Mouse (Mus musculus) small intestine, adult 2 months (tissue): ENCODE measurements around the gene Gast. TPM values are rescaled to one million over a fixed set of nuclear protein-coding genes. Genes with fewer than 3 reads are reported as not detected.
"Not testable (repeated sequence)": the region's sequence is repeated elsewhere in the genome, so short reads cannot be mapped to it uniquely, and the experiment has no call there.

Experiments
- H3K27ac ChIP-seq: fragments of 200-500 bp; 2 replicates; pipeline ENCODE4 v1.5.1; 2012; ENCODE audit warnings: low read depth, low read length, control low read depth, inconsistent platforms; ENCODE audit not compliant: insufficient read depth
- H3K27me3 ChIP-seq: fragments of 200-500 bp; 2 replicates; pipeline ENCODE4 v1.6.1; 2012; ENCODE audit warnings: mild to moderate bottlenecking, moderate library complexity, low read length, inconsistent platforms; ENCODE audit not compliant: control insufficient read depth, insufficient read depth
- H3K36me3 ChIP-seq: fragments of 200-500 bp; 2 replicates; pipeline ENCODE4 v1.6.1; 2012; ENCODE audit warnings: mild to moderate bottlenecking, low read length, control low read depth, inconsistent platforms; ENCODE audit not compliant: control insufficient read depth, insufficient read depth
- H3K4me1 ChIP-seq: fragments of 200-500 bp; 2 replicates; pipeline ENCODE4 v1.6.1; 2012; ENCODE audit warnings: low read length, inconsistent platforms, mixed read lengths; ENCODE audit not compliant: control insufficient read depth, insufficient read depth, insufficient read length
- H3K4me3 ChIP-seq: fragments of 200-500 bp; 2 replicates; pipeline ENCODE4 v1.5.1; 2012; ENCODE audit warnings: low read depth, mild to moderate bottlenecking, control low read depth, inconsistent platforms, low read length, moderate library complexity
- CTCF ChIP-seq: fragments of 200-500 bp; IDR thresholded peaks from 2 replicates; pipeline ENCODE4 v1.5.1; 2012; ENCODE audit warnings: low read depth, mild to moderate bottlenecking, control low read depth, inconsistent platforms, low read length, moderate library complexity, mixed read lengths; ENCODE audit not compliant: insufficient replicate concordance, insufficient read length; ENCODE audit errors: extremely low read depth
- POLR2A ChIP-seq: fragments of 200-500 bp; IDR thresholded peaks from 2 replicates; pipeline ENCODE4 v1.6.1; 2012; ENCODE audit warnings: low read depth, mild to moderate bottlenecking, control low read depth, inconsistent platforms, low read length, moderate library complexity
- WGBS: fragments of 180-500 bp; shearing (Covaris S2); methylation state at CpG from one replicate; pipeline ENCODE4 v1.1.7; 2018; 5-methylcytosine and 5-hydroxymethylcytosine counted together
- polyA plus RNA-seq: library from polyadenylated mRNA; depleted of rRNA; stranded (reverse); fragments of >200 nt; gene quantifications from 2 replicates; pipeline ENCODE4 v1.2.3, GENCODE M21; 2012

Gast gene
- polyA plus RNA-seq, 1 experiment = 0.38 TPM

DNA sequence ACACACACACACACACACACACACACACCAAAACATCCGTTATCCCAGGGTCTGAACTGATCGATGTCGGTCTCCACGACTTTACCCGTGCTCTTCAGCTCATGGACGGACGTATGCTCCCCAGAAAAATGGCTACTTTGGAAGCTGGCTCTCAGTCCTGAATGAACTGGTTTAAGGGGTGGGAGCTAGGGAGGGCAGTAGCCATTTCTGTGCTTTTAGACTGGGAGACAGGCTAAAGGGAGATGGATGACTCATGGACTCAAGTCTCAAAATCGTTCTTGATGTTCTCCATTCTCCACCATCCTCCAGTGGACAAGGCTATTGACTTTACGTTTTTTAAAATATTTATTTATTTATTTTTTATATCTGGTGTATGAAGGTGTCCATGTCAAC is 22.6 kb downstream of the Gast start:
- 18% methylated on average over 9 of the region's 9 CpGs for WGBS
- Histone ChIP-seq H3K4me1 (peaks cover 3% of the 10 kb centered on the region), H3K4me3 (no peak overlapping the region; the same call in 1 of the 2 replicates), H3K36me3 (no peaks in the 10 kb centered on the region), H3K27ac (no peak overlapping the region), H3K27me3 (peaks cover 30% of the 10 kb centered on the region)
- TF ChIP-seq POLR2A = no peak
- no peak for TF ChIP-seq CTCF

DNA sequence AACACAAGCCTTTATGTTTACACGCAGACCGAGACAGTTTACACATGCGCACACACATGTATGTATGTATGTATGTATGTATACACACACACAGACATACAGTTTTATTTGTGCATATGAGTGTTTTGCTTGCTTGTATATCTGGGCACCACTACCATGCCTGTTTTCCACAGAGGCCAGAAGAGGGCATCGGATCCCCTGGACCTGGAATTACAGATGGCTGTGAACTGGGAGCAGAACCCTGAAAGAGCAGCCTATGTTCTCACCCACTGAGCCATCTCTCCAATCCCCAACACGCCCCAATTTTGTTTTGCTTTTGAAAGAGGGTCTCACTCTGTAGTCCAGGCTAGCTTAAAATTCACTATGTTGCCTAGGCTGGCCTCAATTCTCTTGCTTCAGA is 23.2 kb downstream of the Gast start:
- 51% methylated on average over 5 of the region's 5 CpGs for WGBS
- Histone ChIP-seq H3K27ac (no peak overlapping the region), H3K27me3 (peaks cover 30% of the 10 kb centered on the region), H3K4me1 (peaks cover 3% of the 10 kb centered on the region), H3K36me3 (no peaks in the 10 kb centered on the region), H3K4me3 (no peak overlapping the region)
- TF ChIP-seq POLR2A = no peak
- TF ChIP-seq CTCF = no peak

DNA sequence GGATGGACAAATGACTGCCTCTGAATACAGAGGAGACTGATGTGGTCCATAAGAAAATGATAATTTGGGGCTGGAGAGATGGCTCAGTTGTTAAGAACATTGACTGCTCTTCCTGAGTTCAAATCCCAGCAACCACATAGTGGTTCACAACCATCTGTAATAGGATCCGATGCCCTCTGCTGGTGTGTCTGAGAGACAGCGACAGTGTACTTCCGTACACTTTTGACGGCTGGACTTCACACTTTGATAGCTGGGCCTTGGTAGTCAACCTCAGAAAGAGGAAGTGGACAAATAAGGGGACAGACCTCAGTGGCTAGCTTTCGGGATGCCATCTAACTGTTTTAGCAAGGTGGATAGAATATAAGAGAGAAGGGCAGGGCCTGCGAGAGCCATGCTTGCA is 26.0 kb downstream of the Gast start:
- Histone ChIP-seq H3K27ac (no peak overlapping the region), H3K4me3 (no peak overlapping the region), H3K4me1 (peaks cover 3% of the 10 kb centered on the region), H3K36me3 (no peaks in the 10 kb centered on the region), H3K27me3 (peaks cover 27% of the 10 kb centered on the region)
- TF ChIP-seq POLR2A (no peak), CTCF (no peak)
- 61% methylated on average over 6 of the region's 6 CpGs for WGBS

DNA sequence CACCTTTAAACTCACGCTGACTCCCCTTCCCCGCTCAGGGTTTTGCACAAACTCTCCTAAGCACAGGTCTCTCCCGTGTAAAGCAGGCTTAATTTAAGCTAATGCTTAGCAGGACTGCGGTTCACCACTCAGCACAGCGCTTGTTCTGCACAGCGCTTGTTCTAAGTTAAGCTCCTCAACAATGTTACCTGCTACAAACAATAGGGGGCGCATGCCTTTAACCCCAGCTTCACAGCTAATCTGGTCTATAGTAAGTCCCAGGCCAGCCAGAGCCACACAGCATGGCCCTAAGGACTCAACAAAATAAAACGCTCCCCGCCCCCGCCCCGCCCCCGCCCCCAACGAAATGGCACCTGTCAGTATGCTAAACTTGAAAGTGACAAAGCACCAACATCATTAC is 26.9 kb downstream of the Gast start:
- not testable (repeated sequence) for H3K4me1 ChIP-seq, H3K27ac ChIP-seq, H3K36me3 ChIP-seq, H3K4me3 ChIP-seq
- WGBS = no CpG with 5 or more reads among the region's 13 CpGs
- H3K27me3 ChIP-seq = peaks cover 23% of the 10 kb centered on the region

DNA sequence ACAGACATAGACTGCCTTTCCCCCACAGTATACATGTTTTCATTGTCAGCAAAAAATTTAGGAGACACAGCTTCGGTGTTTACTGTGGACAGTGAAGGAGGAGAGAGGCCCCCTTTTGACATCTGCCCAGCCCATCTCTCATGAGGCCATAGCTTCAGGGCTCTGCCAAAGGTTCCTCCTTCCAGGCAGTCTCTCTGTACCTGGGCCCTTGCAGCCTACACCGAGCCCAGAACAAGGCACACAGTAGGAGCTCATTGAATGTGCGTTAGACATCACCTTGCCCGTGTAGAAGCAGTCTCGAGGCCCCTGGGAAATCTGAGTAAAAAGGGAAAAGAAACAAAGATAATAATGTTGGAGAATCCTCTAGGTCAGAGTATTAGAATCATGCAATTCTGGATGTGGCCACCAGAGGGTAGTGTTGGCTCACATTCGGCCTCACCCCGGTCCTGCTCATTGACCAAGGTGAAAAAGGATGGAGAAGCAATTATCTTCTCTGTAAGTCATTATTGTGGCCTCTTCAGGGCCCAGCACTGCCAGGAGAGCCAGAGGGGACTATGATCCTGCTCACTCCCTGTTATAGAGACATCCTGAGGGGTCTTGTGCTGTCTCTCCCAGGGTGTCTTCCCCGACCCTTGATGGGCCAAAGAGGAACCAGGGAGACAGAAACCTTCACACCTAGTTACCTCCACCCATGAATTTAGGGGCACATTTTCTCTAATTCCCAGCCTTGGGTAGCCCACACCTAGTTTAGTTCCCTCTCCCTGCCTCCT is 28.2 kb downstream of the Gast start:
- H3K36me3 ChIP-seq = no peaks in the 10 kb centered on the region
- H3K27ac ChIP-seq = no peak overlapping the region
- WGBS = 10% methylated on average over 8 of the region's 8 CpGs
- TF ChIP-seq POLR2A (no peak), CTCF (peak; percentile 88; the same call in 1 of the 2 replicates)
- 0 out of 2 replicates have a peak, but pooled peaks cover 11% of the 10 kb centered on the region for H3K27me3 ChIP-seq
- H3K4me1 ChIP-seq = 0 out of 2 replicates have a peak, but pooled peaks cover 2% of the 10 kb centered on the region
- H3K4me3 ChIP-seq = no peak overlapping the region

DNA sequence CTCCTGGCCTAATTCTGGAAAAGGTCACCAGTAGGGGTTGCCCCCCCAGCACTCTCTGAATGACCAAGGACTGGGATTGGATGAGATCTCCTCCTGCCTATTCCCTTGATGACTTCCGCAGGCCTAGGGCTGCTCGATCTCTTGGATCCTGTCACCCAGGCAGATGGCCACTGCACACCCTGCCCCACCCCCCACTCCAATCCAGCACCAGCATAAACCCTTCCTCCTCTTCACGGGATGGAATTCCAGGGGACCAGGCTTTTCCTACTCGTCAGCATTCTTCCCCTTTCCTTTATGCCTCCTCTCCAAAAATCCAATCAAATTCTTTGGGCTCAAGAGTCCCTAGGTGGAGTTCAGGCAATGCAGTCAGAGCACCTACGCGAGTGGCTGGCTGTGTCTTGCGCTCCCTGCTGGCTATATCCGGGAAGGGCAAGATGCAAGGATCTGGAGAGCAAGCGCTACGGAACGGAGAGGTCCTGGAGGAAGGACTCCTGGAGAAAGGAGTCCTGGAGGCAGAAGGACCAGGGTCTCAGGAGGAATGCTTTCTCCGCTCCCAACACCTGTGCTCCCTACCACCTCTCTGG is 28.9 kb downstream of the Gast start:
- H3K27ac ChIP-seq = no peak overlapping the region
- TF ChIP-seq CTCF (peak; percentile 70; the same call in 1 of the 2 replicates), POLR2A (no peak)
- no peaks in the 10 kb centered on the region for H3K36me3 ChIP-seq
- 0 out of 2 replicates have a peak, but pooled peaks cover 8% of the 10 kb centered on the region for H3K27me3 ChIP-seq
- H3K4me1 ChIP-seq = 0 out of 2 replicates have a peak, but pooled peaks cover 2% of the 10 kb centered on the region
- H3K4me3 ChIP-seq = no peak overlapping the region
- WGBS = 10% methylated on average over 12 of the region's 12 CpGs

DNA sequence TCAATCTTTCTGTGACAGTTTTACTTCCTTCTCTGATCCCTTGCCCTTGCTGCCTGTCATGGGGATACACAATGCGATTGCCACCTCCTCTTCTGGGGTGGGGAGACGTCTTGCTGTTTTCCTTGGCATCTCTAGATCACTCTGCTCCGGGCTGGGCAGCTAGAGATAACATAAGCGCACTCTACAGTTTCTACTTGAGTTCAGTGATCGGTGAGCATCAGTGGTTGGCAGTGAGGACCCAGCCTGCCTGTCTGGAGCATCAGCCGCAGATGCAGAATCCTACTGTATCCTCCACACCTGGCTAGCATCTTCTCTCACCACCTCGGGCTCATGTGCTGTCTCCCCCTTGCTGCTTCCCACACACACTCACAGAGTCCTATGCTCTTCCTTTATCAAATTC is 34.9 kb downstream of the Gast start:
- Histone ChIP-seq H3K27me3 (no peaks in the 10 kb centered on the region), H3K27ac (no peak overlapping the region), H3K36me3 (peaks cover 44% of the 10 kb centered on the region), H3K4me1 (no peaks in the 10 kb centered on the region), H3K4me3 (no peak overlapping the region)
- WGBS = 68% methylated on average over 7 of the region's 7 CpGs
- TF ChIP-seq POLR2A = no peak
- TF ChIP-seq CTCF = no peak
